27 mouse cellular contexts compared by ENCODE assay signal in genomic region chr9:111170430-111170829, GRCm38 (mm10). TPM values are rescaled to one million over a fixed set of nuclear protein-coding genes. Genes with fewer than 3 reads are reported as not detected.
A peak's percentile ranks its signal among the peaks of the same experiment; 100 is the strongest.
DNase-seq lines count a peak whose midpoint lies in the region; ATAC-seq and TF ChIP-seq lines count a peak whose summit lies in the region.
"Had no signal": no experiment of that assay in that cellular context is flagged by ENCODE, and none has a peak within 500 bp of the region (broad histone marks: within the 10 kb centered on the region; RNA-seq: fewer than 3 reads in every experiment).

No protein-coding gene starts in this region.

- H3K27me3 ChIP-seq in kidney, embryonic 16.5 days (ENCODE audit: insufficient read depth, low read length), result no peaks in the 10 kb centered on the region
- H3K27me3 ChIP-seq in kidney, adult 2 months (replicated peaks; ENCODE audit: control insufficient read depth, insufficient read depth, low read length), result no peaks in the 10 kb centered on the region
- no peaks in the 10 kb centered on the region for H3K27me3 ChIP-seq in megakaryocyte, embryonic 14.5 days (replicated peaks)
- H3K27me3 ChIP-seq: embryonic facial prominence, embryonic 13.5 days; forebrain, embryonic 12.5 days; forebrain, embryonic 15.5 days; heart, embryonic 13.5 days; hindbrain, embryonic 12.5 days had no signal

- 19% methylated on average over 3 of the region's 3 CpGs for WGBS in kidney, embryonic 16.5 days
- WGBS in kidney, adult 2 months, result 32% methylated on average over 3 of the region's 3 CpGs

- peak; percentile 71 for DNase-seq in heart, adult 11 months
- no peak for DNase-seq in heart, postnatal 36 days
- no peak for DNase-seq in kidney, adult 2 months
- DNase-seq in urinary bladder, postnatal 25 days (ENCODE audit: low spot score), result no peak
- DNase-seq: adrenal gland, adult 8-10 months; adrenal gland, postnatal 25 days; cerebellum, adult 11-12 months; cerebellum, adult 8-10 months; cerebellum, postnatal 10 days; cerebellum, postnatal 36 days; embryo, embryonic 11 days; gastrocnemius, postnatal 25 days; heart, adult 2 months; heart, postnatal 14 days had no signal

- no peaks in the 10 kb centered on the region for H3K36me3 ChIP-seq in kidney, embryonic 16.5 days (ENCODE audit: insufficient read depth, low read length)
- H3K36me3 ChIP-seq in kidney, adult 2 months (ENCODE audit: control insufficient read depth, insufficient read depth, low read length), result peaks cover 2% of the 10 kb centered on the region; the same call in 1 of the 2 replicates
- peaks cover 76% of the 10 kb centered on the region for H3K36me3 ChIP-seq in megakaryocyte, embryonic 14.5 days (replicated peaks; ENCODE audit: low read length)
- H3K36me3 ChIP-seq: embryonic facial prominence, embryonic 13.5 days; forebrain, embryonic 12.5 days; forebrain, embryonic 15.5 days; hindbrain, embryonic 12.5 days had no signal

- peak; percentile 85 for ATAC-seq in kidney, embryonic 16.5 days (ENCODE audit: low FRiP score, low TSS enrichment)
- ATAC-seq in megakaryocyte, adult 5-6 weeks (ENCODE audit: poor library complexity, severe bottlenecking), result no peak
- 0 out of 2 replicates have a peak, but pooled peaks have one; percentile 4 for ATAC-seq in megakaryocyte-erythroid progenitor cell, adult 5-6 weeks (replicated peaks; ENCODE audit: low FRiP score, low TSS enrichment, poor library complexity, severe bottlenecking)
- ATAC-seq: activated CD4-positive, CD25-positive, alpha-beta regulatory T cell, adult 4 months; forebrain, embryonic 15.5 days had no signal

- TF ChIP-seq CTCF in kidney, adult 2 months (conservative IDR thresholded peaks at IDR 0.05; ENCODE audit: insufficient read depth, insufficient read length, low read depth, low read length), result no peak

- no peak for TF ChIP-seq POLR2A in kidney, adult 2 months (IDR thresholded peaks at IDR 0.05; ENCODE audit: low read depth, low read length)

- no peak overlapping the region for H3K27ac ChIP-seq in kidney, embryonic 16.5 days (ENCODE audit: low read length)
- no peak overlapping the region for H3K27ac ChIP-seq in kidney, adult 2 months (ENCODE audit: insufficient read depth, low read depth, low read length)
- H3K27ac ChIP-seq: embryonic facial prominence, embryonic 10.5 days; embryonic facial prominence, embryonic 13.5 days; forebrain, embryonic 12.5 days; forebrain, embryonic 15.5 days; heart, adult 2 months; heart, embryonic 10.5 days; heart, embryonic 13.5 days; hindbrain, embryonic 12.5 days had no signal

- no peak overlapping the region for H3K4me2 ChIP-seq in kidney, embryonic 16.5 days (replicated peaks; ENCODE audit: low read depth, low read length)
- H3K4me2 ChIP-seq: embryonic facial prominence, embryonic 13.5 days; forebrain, embryonic 12.5 days; forebrain, embryonic 15.5 days; heart, embryonic 13.5 days; hindbrain, embryonic 12.5 days had no signal

- intact Hi-C loops in heart, postnatal 36 days (cut with DNase I), result no loop called here

- H3K4me3 ChIP-seq in kidney, embryonic 16.5 days (ENCODE audit: low read length), result no peak overlapping the region
- no peak overlapping the region for H3K4me3 ChIP-seq in kidney, adult 2 months (ENCODE audit: insufficient read depth, low read depth, low read length)
- H3K4me3 ChIP-seq in megakaryocyte, embryonic 14.5 days (replicated peaks), result peak overlapping the region; percentile 8
- H3K4me3 ChIP-seq: embryonic facial prominence, embryonic 10.5 days; embryonic facial prominence, embryonic 13.5 days; erythroblast, embryonic 14.5 days; forebrain, embryonic 12.5 days; forebrain, embryonic 15.5 days; heart, adult 2 months; heart, embryonic 10.5 days; heart, embryonic 13.5 days; hindbrain, embryonic 12.5 days had no signal

- no peak overlapping the region for H3K9ac ChIP-seq in kidney, embryonic 16.5 days (replicated peaks; ENCODE audit: low read length)
- H3K9ac ChIP-seq: embryonic facial prominence, embryonic 13.5 days; forebrain, embryonic 12.5 days; forebrain, embryonic 15.5 days; heart, embryonic 13.5 days; hindbrain, embryonic 12.5 days had no signal

- H3K4me1 ChIP-seq in kidney, embryonic 16.5 days (ENCODE audit: insufficient read depth, low read length), result 0 out of 2 replicates have a peak, but pooled peaks cover 6% of the 10 kb centered on the region
- H3K4me1 ChIP-seq in kidney, adult 2 months (ENCODE audit: control insufficient read depth, insufficient read depth, low read length), result no peaks in the 10 kb centered on the region
- H3K4me1 ChIP-seq in megakaryocyte, embryonic 14.5 days, result peaks cover 50% of the 10 kb centered on the region
- H3K4me1 ChIP-seq: forebrain, embryonic 12.5 days; hindbrain, embryonic 12.5 days had no signal

- no peaks in the 10 kb centered on the region for H3K9me3 ChIP-seq in kidney, embryonic 16.5 days (ENCODE audit: low read length)
- no peaks in the 10 kb centered on the region for H3K9me3 ChIP-seq in megakaryocyte, embryonic 14.5 days
- H3K9me3 ChIP-seq: embryonic facial prominence, embryonic 10.5 days; embryonic facial prominence, embryonic 13.5 days; forebrain, embryonic 12.5 days; forebrain, embryonic 15.5 days; heart, embryonic 10.5 days; heart, embryonic 13.5 days; hindbrain, embryonic 12.5 days had no signal

RNA-seq across cellular contexts. Expression of gene Lrrfip2, which starts 53.0 kb away (rescaled TPM):
- total RNA-seq in heart, postnatal 36 days (2021), result 10 to 100 TPM; 93.5 to 97.6 TPM
- 37.8 and 38.2 TPM in 2 replicates for polyA plus RNA-seq in kidney, embryonic 16.5 days (2015; fragmentation: Nextera tagmentation; extraction: Ambion mirVana)
- polyA plus RNA-seq in kidney, adult 2 months (2012; rRNA removed), result 10.7 and 12.7 TPM in 2 replicates
- polyA plus RNA-seq in megakaryocyte, embryonic 14.5 days (2012; ENCODE audit: insufficient read depth, low replicate concordance), result 28.3 and 112 TPM in 2 replicates
- total RNA-seq in megakaryocyte, adult 5-6 weeks (2015), result 77.9 and 85.2 TPM in 2 replicates
- 137 and 138 TPM in 2 replicates for total RNA-seq in megakaryocyte, adult 5-6 weeks (2017)
- 15.9 and 31.8 TPM in 2 replicates for total RNA-seq in megakaryocyte-erythroid progenitor cell, adult 5-6 weeks (2014; fragmentation: Nextera tagmentation)
- total RNA-seq in megakaryocyte-erythroid progenitor cell, adult 5-6 weeks (2017), result 54.7 and 56.0 TPM in 2 replicates
